Mouse (Mus musculus): Measurements from ENCODE around the gene Osgin1. TPM values are rescaled to one million over a fixed set of nuclear protein-coding genes. Genes with fewer than 3 reads are reported as not detected.

Osgin1 gene
- total and polyA plus RNA-seq, 3 experiments, result 3.9 to 7.2 (median 5.5) TPM

DNA sequence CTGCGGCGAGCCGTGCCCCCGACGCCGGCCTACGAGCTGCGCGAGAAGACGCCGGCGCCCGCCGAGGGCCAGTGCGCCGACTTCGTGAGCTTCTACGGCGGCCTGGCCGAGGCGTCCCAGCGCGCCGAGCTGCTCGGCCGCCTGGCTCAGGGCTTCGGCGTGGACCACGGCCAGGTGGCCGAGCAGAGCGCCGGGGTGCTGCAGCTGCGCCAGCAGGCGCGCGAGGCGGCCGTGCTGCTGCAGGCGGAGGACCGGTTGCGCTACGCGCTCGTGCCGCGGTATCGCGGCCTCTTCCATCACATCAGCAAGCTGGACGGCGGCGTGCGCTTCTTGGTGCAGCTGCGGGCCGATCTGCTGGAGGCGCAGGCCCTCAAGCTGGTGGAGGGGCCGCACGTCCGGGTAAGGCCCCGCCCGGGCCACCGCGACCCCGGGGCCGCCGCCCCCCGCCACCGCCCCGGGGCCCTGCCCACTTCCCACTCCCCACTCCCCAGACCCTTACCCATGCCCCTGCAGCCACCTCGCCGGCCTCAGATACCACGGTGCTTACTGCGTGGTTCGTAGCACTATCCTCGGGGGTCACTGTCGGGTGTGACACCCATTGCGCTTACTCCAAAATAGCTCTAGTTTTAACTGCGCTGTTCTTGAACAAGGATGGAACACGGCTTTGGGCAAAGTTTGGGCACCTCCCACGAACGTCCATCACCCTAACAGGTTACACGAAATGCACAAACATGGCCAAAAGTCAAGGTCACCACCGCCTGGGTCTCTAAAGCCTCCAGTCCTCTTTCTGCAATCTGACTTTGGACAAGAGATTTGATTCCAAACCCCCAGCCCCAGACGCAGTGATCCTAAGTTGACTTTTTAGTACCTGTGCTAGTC is 38.6 kb upstream of the Osgin1 start:
- Histone ChIP-seq H3K79me2 (replicated peaks; ENCODE audit: control insufficient read depth, insufficient read depth, low read length) (no peaks in the 10 kb centered on the region; the same call in 1 of the 2 replicates), H3K36me3 (ENCODE audit: control insufficient read depth, insufficient read depth, low read length) (peaks cover 4% of the 10 kb centered on the region; the same call in 1 of the 2 replicates), H3K27ac (peak overlapping the region; percentile 94), H3K4me3 (peak overlapping the region; percentile 91), H3K4me1 (ENCODE audit: control insufficient read depth, insufficient read depth, low read length) (peaks cover 12% of the 10 kb centered on the region), H3K9ac (ENCODE audit: low read depth, low read length) (peak overlapping the region; percentile 94), H3K27me3 (ENCODE audit: control insufficient read depth, insufficient read depth, low read length) (no peaks in the 10 kb centered on the region)
- TF ChIP-seq CTCF (IDR thresholded peaks at IDR 0.05), result no peak
- no peak for TF ChIP-seq POLR2A (IDR thresholded peaks at IDR 0.05; ENCODE audit: insufficient read depth, low read depth, low read length)
- TF ChIP-seq EP300 (IDR thresholded peaks at IDR 0.05; ENCODE audit: insufficient read depth, low read depth, low read length), result no peak
- intact Hi-C loops (cut with DNase I), result no loop called here
- WGBS, result 3% methylated on average over 83 of the region's 83 CpGs
- DNase-seq, result peak in 1 of 2 experiments; percentile 31

GRCm38 (mm10) chr8:119398558-119398957 is 35.4 kb upstream of the Osgin1 start:
- peak overlapping the region; percentile 96 for H3K27ac ChIP-seq
- H3K9ac ChIP-seq (ENCODE audit: low read depth, low read length), result 0 out of 2 replicates have a peak overlapping the region, but pooled peaks have one; percentile 34
- H3K27me3 ChIP-seq (ENCODE audit: control insufficient read depth, insufficient read depth, low read length), result no peaks in the 10 kb centered on the region
- 63% methylated on average over 9 of the region's 9 CpGs for WGBS
- intact Hi-C loops (cut with DNase I), result no loop called here
- H3K79me2 ChIP-seq (replicated peaks; ENCODE audit: control insufficient read depth, insufficient read depth, low read length), result no peaks in the 10 kb centered on the region; the same call in 1 of the 2 replicates
- no peak overlapping the region for H3K4me3 ChIP-seq
- peaks cover 12% of the 10 kb centered on the region for H3K4me1 ChIP-seq (ENCODE audit: control insufficient read depth, insufficient read depth, low read length)
- peak in 1 of 2 experiments; percentile 26 for DNase-seq
- peaks cover 4% of the 10 kb centered on the region; the same call in 1 of the 2 replicates for H3K36me3 ChIP-seq (ENCODE audit: control insufficient read depth, insufficient read depth, low read length)
- TF ChIP-seq EP300 (IDR thresholded peaks at IDR 0.05; ENCODE audit: insufficient read depth, low read depth, low read length) (no peak), CTCF (IDR thresholded peaks at IDR 0.05) (no peak), POLR2A (IDR thresholded peaks at IDR 0.05; ENCODE audit: insufficient read depth, low read depth, low read length) (no peak)

DNA sequence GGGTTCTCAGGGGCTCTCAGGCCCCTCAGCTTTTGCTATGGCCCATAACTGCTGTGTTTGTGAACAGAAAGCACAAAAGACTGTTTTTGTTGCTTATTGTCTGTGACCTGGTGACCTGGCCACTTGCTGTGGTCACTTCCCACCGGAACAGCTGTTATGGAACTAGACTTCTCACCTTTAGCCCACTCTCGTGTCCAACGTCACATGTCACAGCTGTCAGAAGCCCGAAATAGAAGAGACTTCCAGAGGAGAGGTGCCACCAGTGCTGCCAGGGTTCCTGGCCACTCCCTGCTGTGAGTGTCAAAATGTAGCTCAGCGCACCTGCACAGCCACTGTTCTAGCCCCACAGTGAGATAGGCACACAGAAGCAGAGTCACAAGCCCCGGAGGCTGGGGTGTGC is 34.7 kb upstream of the Osgin1 start:
- Histone ChIP-seq H3K4me1 (ENCODE audit: control insufficient read depth, insufficient read depth, low read length) (peaks cover 9% of the 10 kb centered on the region), H3K4me3 (0 out of 2 replicates have a peak overlapping the region, but pooled peaks have one; percentile 20), H3K36me3 (ENCODE audit: control insufficient read depth, insufficient read depth, low read length) (peaks cover 4% of the 10 kb centered on the region; the same call in 1 of the 2 replicates), H3K27ac (peak overlapping the region; percentile 96), H3K9ac (ENCODE audit: low read depth, low read length) (peak overlapping the region; percentile 34; the same call in 1 of the 2 replicates), H3K27me3 (ENCODE audit: control insufficient read depth, insufficient read depth, low read length) (no peaks in the 10 kb centered on the region), H3K79me2 (replicated peaks; ENCODE audit: control insufficient read depth, insufficient read depth, low read length) (no peaks in the 10 kb centered on the region; the same call in 1 of the 2 replicates)
- TF ChIP-seq POLR2A (IDR thresholded peaks at IDR 0.05; ENCODE audit: insufficient read depth, low read depth, low read length), result 0 out of 2 replicates have a peak, but pooled peaks have one; percentile 23
- peak; percentile 98 for TF ChIP-seq EP300 (IDR thresholded peaks at IDR 0.05; ENCODE audit: insufficient read depth, low read depth, low read length)
- TF ChIP-seq CTCF (IDR thresholded peaks at IDR 0.05), result no peak
- DNase-seq, result peak; percentile 55 to 75
- 49% methylated on average over 6 of the region's 6 CpGs for WGBS
- intact Hi-C loops (cut with DNase I), result no loop called here

GRCm38 (mm10) chr8:119400122-119400671 is 33.7 kb upstream of the Osgin1 start:
- TF ChIP-seq POLR2A (IDR thresholded peaks at IDR 0.05; ENCODE audit: insufficient read depth, low read depth, low read length) (no peak), CTCF (IDR thresholded peaks at IDR 0.05) (no peak), EP300 (IDR thresholded peaks at IDR 0.05; ENCODE audit: insufficient read depth, low read depth, low read length) (no peak)
- peaks cover 7% of the 10 kb centered on the region for H3K4me1 ChIP-seq (ENCODE audit: control insufficient read depth, insufficient read depth, low read length)
- 56% methylated on average over 9 of the region's 9 CpGs for WGBS
- H3K9ac ChIP-seq (ENCODE audit: low read depth, low read length), result no peak overlapping the region
- H3K27me3 ChIP-seq (ENCODE audit: control insufficient read depth, insufficient read depth, low read length), result no peaks in the 10 kb centered on the region
- peak overlapping the region; percentile 96 for H3K27ac ChIP-seq
- intact Hi-C loops (cut with DNase I), result no loop called here
- H3K4me3 ChIP-seq, result no peak overlapping the region
- H3K36me3 ChIP-seq (ENCODE audit: control insufficient read depth, insufficient read depth, low read length), result peaks cover 4% of the 10 kb centered on the region; the same call in 1 of the 2 replicates
- DNase-seq, result no peak
- no peaks in the 10 kb centered on the region; the same call in 1 of the 2 replicates for H3K79me2 ChIP-seq (replicated peaks; ENCODE audit: control insufficient read depth, insufficient read depth, low read length)

- no peak for DNase-seq
- 90% methylated on average over 3 of the region's 3 CpGs for WGBS
- H3K4me3 ChIP-seq, result no peak overlapping the region
- TF ChIP-seq CTCF (IDR thresholded peaks at IDR 0.05) (no peak), POLR2A (IDR thresholded peaks at IDR 0.05; ENCODE audit: insufficient read depth, low read depth, low read length) (no peak), EP300 (IDR thresholded peaks at IDR 0.05; ENCODE audit: insufficient read depth, low read depth, low read length) (no peak)
- H3K36me3 ChIP-seq (ENCODE audit: control insufficient read depth, insufficient read depth, low read length), result peaks cover 1% of the 10 kb centered on the region; the same call in 1 of the 2 replicates
- H3K4me1 ChIP-seq (ENCODE audit: control insufficient read depth, insufficient read depth, low read length), result peaks cover 4% of the 10 kb centered on the region; the same call in 1 of the 2 replicates
- intact Hi-C loops (cut with DNase I), result no loop called here
- no peak overlapping the region for H3K27ac ChIP-seq
- H3K79me2 ChIP-seq (replicated peaks; ENCODE audit: control insufficient read depth, insufficient read depth, low read length), result no peaks in the 10 kb centered on the region; the same call in 1 of the 2 replicates
- H3K9ac ChIP-seq (ENCODE audit: low read depth, low read length), result no peak overlapping the region
- H3K27me3 ChIP-seq (ENCODE audit: control insufficient read depth, insufficient read depth, low read length), result no peaks in the 10 kb centered on the region
These were observed 33.0 kb upstream of the Osgin1 start for GRCm38 (mm10) chr8:119400904-119401303.
